Mouse (Mus musculus): ENCODE measurements around the gene Gp2. TPM values are rescaled to one million over a fixed set of nuclear protein-coding genes. Genes with fewer than 3 reads are reported as not detected.
A peak's percentile ranks its signal among the peaks of the same experiment; 100 is the strongest.

The Gp2 gene
- polyA plus RNA-seq, 1 experiment from 2014 or later = not detected

DNA sequence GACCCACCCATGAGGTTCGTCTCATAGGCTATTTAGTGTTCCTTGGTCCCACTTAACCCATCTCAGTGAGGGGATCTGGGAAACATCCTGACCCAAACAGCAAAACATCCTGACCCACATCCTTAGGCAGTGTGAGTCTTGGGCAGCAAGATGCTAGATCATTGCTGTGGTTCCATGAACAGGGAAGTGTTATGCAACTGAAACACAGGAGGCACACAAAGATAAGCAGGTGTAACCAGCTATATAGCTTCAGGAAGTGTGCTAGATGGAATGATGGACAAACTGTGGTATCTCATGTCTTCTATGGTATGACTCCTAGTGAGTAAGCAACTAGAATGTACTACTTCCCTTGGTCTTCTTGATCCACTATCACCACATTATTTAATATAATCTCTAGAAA lies 17.1 kb downstream of the Gp2 start:
- Histone ChIP-seq H3K27me3 (ENCODE audit: control insufficient read depth, insufficient read depth, low read length) (no peaks in the 10 kb centered on the region), H3K9ac (ENCODE audit: low read length) (no peak overlapping the region), H3K27ac (replicated peaks; ENCODE audit: low read depth, low read length) (no peak overlapping the region), H3K36me3 (ENCODE audit: control insufficient read depth, insufficient read depth, low read length) (no peaks in the 10 kb centered on the region), H3K4me1 (ENCODE audit: control insufficient read depth, insufficient read depth, low read length) (no peaks in the 10 kb centered on the region), H3K9me3 (ENCODE audit: control insufficient read depth, low read length) (no peaks in the 10 kb centered on the region), H3K4me3 (ENCODE audit: low read depth, low read length) (no peak overlapping the region), H3K4me2 (ENCODE audit: low read depth, severe bottlenecking) (no peak overlapping the region)
- no peak for ATAC-seq (ENCODE audit: insufficient number of reproducible peaks, low FRiP score, low TSS enrichment, low read depth)
- 86% methylated on average over 1 of the region's 1 CpGs for WGBS
- no peak for DNase-seq (ENCODE audit: low spot score)

GRCm38 (mm10) chr7:119427180-119427616 lies 31.9 kb downstream of the Gp2 start:
- 19% methylated on average over 6 of the region's 6 CpGs for WGBS
- peak; percentile 44 for DNase-seq (ENCODE audit: low spot score)
- no peaks in the 10 kb centered on the region for H3K36me3 ChIP-seq (ENCODE audit: control insufficient read depth, insufficient read depth, low read length)
- no peak overlapping the region for H3K27ac ChIP-seq (replicated peaks; ENCODE audit: low read depth, low read length)
- H3K9me3 ChIP-seq (ENCODE audit: control insufficient read depth, low read length) = no peaks in the 10 kb centered on the region
- no peak overlapping the region for H3K4me2 ChIP-seq (ENCODE audit: low read depth, severe bottlenecking)
- no peak overlapping the region for H3K4me3 ChIP-seq (ENCODE audit: low read depth, low read length)
- ATAC-seq (ENCODE audit: insufficient number of reproducible peaks, low FRiP score, low TSS enrichment, low read depth) = no peak
- no peak overlapping the region for H3K9ac ChIP-seq (ENCODE audit: low read length)
- no peaks in the 10 kb centered on the region for H3K4me1 ChIP-seq (ENCODE audit: control insufficient read depth, insufficient read depth, low read length)
- no peaks in the 10 kb centered on the region for H3K27me3 ChIP-seq (ENCODE audit: control insufficient read depth, insufficient read depth, low read length)

- Histone ChIP-seq H3K4me1 (ENCODE audit: control insufficient read depth, insufficient read depth, low read length) (no peaks in the 10 kb centered on the region), H3K9me3 (ENCODE audit: control insufficient read depth, low read length) (no peaks in the 10 kb centered on the region), H3K9ac (ENCODE audit: low read length) (no peak overlapping the region), H3K36me3 (ENCODE audit: control insufficient read depth, insufficient read depth, low read length) (no peaks in the 10 kb centered on the region), H3K4me2 (ENCODE audit: low read depth, severe bottlenecking) (no peak overlapping the region), H3K4me3 (ENCODE audit: low read depth, low read length) (no peak overlapping the region), H3K27me3 (ENCODE audit: control insufficient read depth, insufficient read depth, low read length) (no peaks in the 10 kb centered on the region), H3K27ac (replicated peaks; ENCODE audit: low read depth, low read length) (no peak overlapping the region)
- 18% methylated on average over 2 of the region's 2 CpGs for WGBS
- ATAC-seq (ENCODE audit: insufficient number of reproducible peaks, low FRiP score, low TSS enrichment, low read depth) = no peak
- no peak for DNase-seq (ENCODE audit: low spot score)
Measured at GRCm38 (mm10) chr7:119420730-119421129, 38.4 kb downstream of the Gp2 start.

- no peak overlapping the region for H3K4me3 ChIP-seq (ENCODE audit: low read depth, low read length)
- DNase-seq (ENCODE audit: low spot score) (no peak), ATAC-seq (ENCODE audit: insufficient number of reproducible peaks, low FRiP score, low TSS enrichment, low read depth) (no peak)
- H3K4me2 ChIP-seq (ENCODE audit: low read depth, severe bottlenecking) = no peak overlapping the region
- H3K9me3 ChIP-seq (ENCODE audit: control insufficient read depth, low read length) = no peaks in the 10 kb centered on the region
- 71% methylated on average over 1 of the region's 1 CpGs for WGBS
- H3K36me3 ChIP-seq (ENCODE audit: control insufficient read depth, insufficient read depth, low read length) = no peaks in the 10 kb centered on the region
- no peak overlapping the region for H3K9ac ChIP-seq (ENCODE audit: low read length)
- no peaks in the 10 kb centered on the region for H3K4me1 ChIP-seq (ENCODE audit: control insufficient read depth, insufficient read depth, low read length)
- no peak overlapping the region for H3K27ac ChIP-seq (replicated peaks; ENCODE audit: low read depth, low read length)
- H3K27me3 ChIP-seq (ENCODE audit: control insufficient read depth, insufficient read depth, low read length) = no peaks in the 10 kb centered on the region
Measured at GRCm38 (mm10) chr7:119418523-119418922, 40.6 kb downstream of the Gp2 start.

DNA sequence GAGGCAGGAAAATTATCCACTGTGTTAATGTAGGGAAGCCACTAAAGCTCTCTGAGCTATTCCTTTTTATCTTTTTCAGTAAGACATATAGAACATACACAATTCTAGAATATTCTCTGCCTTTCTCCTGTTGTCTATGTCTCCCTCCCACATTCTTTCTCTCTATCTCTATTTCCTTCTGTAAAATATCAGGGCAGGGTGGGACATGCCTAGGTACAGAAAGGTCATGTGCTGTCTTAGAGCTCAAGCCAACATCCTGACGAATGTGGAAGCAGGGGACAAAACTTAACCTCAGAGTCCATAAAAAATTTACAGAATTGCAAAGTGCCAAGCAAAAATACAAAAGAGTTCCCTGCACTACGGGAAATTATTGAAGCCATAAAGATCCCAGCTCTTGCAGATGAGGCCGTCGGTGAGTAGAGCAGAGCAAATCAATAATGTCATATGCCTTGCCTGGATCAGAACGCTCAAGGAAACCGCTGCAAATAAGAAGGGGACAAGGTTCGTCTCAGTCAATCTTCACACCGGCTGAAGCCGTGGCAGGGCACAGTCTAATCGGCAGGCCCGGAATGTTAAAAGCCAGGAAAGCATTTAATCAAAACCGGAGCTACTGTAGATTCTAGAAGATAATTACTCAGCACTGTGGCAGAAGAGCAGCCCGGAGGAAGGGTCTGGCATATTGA lies 64.9 kb downstream of the Gp2 start:
- no peaks in the 10 kb centered on the region for H3K36me3 ChIP-seq (ENCODE audit: control insufficient read depth, insufficient read depth, low read length)
- no peaks in the 10 kb centered on the region for H3K9me3 ChIP-seq (ENCODE audit: control insufficient read depth, low read length)
- H3K27ac ChIP-seq (replicated peaks; ENCODE audit: low read depth, low read length) = no peak overlapping the region
- WGBS = 78% methylated on average over 13 of the region's 13 CpGs
- ATAC-seq (ENCODE audit: insufficient number of reproducible peaks, low FRiP score, low TSS enrichment, low read depth) (no peak), DNase-seq (ENCODE audit: low spot score) (no peak)
- no peak overlapping the region for H3K4me3 ChIP-seq (ENCODE audit: low read depth, low read length)
- no peaks in the 10 kb centered on the region for H3K27me3 ChIP-seq (ENCODE audit: control insufficient read depth, insufficient read depth, low read length)
- no peak overlapping the region for H3K4me2 ChIP-seq (ENCODE audit: low read depth, severe bottlenecking)
- no peak overlapping the region for H3K9ac ChIP-seq (ENCODE audit: low read length)
- no peaks in the 10 kb centered on the region for H3K4me1 ChIP-seq (ENCODE audit: control insufficient read depth, insufficient read depth, low read length)

Other genes starting within 250 kb of the Gp2 start
- not detected in 2 replicates for gene Umod, start 20.0 kb upstream of the Gp2 start, polyA plus RNA-seq (2014; fragmentation: Nextera tagmentation; extraction: Ambion mirVana)
- not detected in 2 replicates for gene Acsm5, start 60.2 kb upstream of the Gp2 start, polyA plus RNA-seq (2014; fragmentation: Nextera tagmentation; extraction: Ambion mirVana)
- gene Pdilt, start 64.2 kb upstream of the Gp2 start, polyA plus RNA-seq (2014; fragmentation: Nextera tagmentation; extraction: Ambion mirVana) = not detected in 2 replicates
- not detected in 2 replicates for gene Acsm2, start 95.1 kb upstream of the Gp2 start, polyA plus RNA-seq (2014; fragmentation: Nextera tagmentation; extraction: Ambion mirVana)
- gene Acsm1, start 147.7 kb upstream of the Gp2 start, polyA plus RNA-seq (2014; fragmentation: Nextera tagmentation; extraction: Ambion mirVana) = not detected in 2 replicates
- gene Acsm4, start 230.7 kb upstream of the Gp2 start, polyA plus RNA-seq (2014; fragmentation: Nextera tagmentation; extraction: Ambion mirVana) = not detected in 2 replicates